Mouse (Mus musculus) 416B (cell line): ENCODE measurements around the gene C130050O18Rik.

ENCODE experiments used
- DNase-seq: peaks from one replicate; pipeline ENCODE4 v3.0.0; 2011; ENCODE audit warnings: low read depth

Gene C130050O18Rik

GRCm38 (mm10) chr5:139425198-139425597 lies 20.1 kb downstream of the C130050O18Rik start:
- no peak for DNase-seq

- no peak for DNase-seq
Measured at GRCm38 (mm10) chr5:139427001-139427400, 21.9 kb downstream of the C130050O18Rik start.

DNA sequence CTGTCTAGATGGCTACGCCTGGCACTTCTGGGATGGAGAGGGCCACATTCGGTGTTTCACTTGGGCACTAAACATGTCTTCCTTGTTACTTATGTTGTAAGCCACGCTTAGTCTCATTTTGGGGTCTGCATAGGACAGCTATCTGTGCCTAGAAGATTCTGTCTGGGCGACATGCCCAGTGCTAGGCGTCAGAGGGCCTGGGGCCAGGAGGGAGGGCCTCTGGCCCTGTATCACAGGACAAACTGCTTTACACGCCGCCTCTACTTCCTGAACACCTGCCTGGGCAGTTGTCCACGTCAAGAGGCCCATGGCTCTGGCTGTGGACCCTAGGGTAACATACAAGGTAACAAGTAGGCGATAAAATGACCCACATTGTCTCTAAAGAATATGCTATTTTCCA lies 22.9 kb downstream of the C130050O18Rik start:
- no peak for DNase-seq

DNA sequence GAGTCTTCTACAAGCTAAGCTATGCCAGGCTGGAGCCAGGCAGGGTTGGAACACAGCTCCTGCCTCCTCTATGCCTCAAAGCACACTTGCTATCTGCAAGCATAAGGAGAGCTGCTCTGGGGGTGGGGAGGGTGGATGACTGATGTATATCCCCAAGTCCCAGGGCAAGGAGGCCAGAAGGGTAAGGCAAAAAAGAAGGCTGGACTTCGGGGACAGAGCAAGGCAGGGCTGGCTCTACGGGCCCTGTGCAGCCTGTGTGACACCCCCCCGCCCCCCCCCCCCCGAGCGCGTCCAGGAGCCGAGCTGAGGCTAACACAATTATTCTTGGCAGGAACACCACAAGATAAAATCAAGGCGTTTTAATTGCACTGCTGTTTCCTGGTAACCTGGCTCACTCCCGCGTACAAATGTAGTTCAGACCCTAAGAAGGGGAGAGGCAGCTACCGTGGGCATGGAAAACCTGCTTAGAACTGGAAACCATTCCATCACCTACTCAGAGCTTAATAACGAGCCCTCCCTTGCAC lies 24.8 kb downstream of the C130050O18Rik start:
- DNase-seq = peak; percentile 31

- no peak for DNase-seq
Measured at GRCm38 (mm10) chr5:139432333-139432732, 27.3 kb downstream of the C130050O18Rik start.

DNA sequence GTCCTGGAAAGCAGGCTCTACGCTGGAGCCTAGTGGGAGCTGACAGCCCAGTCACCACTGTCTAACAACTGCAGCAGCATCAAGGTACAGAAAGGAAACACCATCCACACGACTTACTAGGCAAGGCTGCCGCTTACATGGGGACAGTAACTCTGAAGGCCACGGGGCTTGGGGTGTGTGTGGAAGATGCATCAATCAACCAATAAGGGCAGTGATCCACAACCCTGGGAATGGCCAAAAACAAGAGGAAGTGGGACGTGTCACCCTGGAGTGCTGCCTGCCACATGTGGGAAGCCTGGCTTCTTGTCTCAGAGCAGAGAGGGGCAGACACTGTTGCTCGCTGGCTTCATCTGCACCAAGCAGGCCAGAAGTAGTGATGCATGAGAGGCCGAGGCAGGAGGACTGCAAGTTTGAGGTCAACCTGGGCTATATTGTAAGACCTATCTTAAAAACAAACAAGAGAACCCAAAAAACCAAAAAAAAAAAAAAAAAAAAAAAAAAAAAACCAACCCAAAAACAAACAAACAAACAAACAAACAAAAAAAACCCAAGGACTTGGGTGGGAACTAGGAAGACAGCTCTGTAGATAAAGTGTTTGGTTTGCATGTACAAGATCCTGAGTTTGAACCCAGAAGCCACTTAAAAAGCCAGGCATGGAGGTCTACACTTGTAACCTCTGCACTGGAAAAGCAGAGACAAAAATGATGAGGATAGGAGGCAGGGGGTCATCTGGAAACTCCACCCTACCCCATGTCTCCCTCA lies 27.8 kb downstream of the C130050O18Rik start:
- no peak for DNase-seq

- no peak for DNase-seq
Measured at GRCm38 (mm10) chr5:139433842-139434568, 28.9 kb downstream of the C130050O18Rik start.

DNA sequence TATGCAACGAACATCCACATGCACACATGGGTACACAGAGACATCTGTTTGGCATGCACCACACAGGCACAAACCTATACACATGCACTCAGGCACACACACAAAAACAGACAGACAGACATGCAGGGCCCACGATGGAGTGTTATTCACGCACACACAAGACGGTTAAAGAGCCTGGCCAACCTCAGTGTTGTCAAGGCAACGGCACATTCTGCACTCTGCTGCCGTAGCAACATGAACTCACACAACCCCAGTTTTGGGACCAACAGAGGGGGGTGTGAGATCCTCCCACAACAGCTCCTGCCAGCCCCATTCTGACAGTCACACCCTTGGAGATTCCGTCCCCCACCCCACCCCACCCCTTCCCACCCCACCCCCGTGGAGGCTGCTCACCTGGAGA lies 29.9 kb downstream of the C130050O18Rik start:
- no peak for DNase-seq

DNA sequence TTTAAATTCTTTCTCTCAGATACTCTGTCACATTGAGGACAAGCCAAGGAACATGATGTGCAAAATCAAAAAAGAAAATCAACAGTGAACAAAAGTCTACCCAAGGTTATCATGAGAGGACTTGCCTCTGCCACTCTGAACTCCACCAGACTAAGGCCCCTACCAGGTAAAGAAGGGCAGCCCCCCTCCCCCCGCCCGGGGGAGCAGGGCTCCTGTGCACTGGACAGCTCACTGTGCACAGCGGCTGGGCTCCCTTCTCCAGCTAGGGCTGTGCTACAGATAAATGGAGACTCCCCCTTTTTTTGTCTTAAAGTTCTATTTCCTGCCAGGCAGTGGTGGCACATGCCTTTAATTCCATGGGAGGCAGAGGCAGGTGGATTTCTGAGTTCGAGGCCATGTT lies 32.7 kb downstream of the C130050O18Rik start:
- DNase-seq = no peak

GRCm38 (mm10) chr5:139438440-139438839 lies 33.4 kb downstream of the C130050O18Rik start:
- DNase-seq = no peak

DNA sequence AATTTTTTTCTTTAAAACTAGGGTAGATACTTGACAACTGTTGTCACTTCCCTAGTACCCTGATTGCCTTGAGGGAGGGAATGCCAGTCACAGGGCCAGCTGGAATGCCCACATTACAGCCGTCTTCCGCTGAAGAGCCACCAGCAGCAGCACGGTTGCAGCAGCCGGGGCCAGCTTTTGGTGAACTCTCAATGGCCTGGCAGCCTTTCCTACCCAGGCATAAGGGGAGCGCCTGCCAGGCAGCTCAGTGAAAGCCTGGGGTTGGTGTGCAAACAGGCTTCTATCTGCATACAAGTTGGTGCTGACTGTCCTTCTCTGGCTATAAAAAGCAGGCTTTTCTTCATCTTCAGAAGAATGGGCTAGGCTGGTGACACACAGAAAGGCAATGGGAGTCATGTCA lies 35.4 kb downstream of the C130050O18Rik start:
- no peak for DNase-seq

- DNase-seq = no peak
Measured at GRCm38 (mm10) chr5:139440926-139441725, 36.0 kb downstream of the C130050O18Rik start.

DNA sequence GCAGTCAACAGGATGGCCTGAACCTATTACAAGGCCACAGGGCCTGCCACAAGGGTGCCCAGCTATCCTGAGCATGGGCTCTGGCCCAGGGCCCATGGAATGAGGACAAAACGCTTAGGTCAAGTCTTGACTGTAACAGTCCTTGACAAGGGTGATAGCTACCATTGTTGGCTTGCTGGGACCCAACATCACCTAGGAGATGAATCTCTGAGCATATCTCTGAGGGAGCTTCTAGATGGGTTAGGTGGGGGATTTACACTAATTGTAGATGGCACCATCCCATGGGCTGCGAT lies 36.6 kb downstream of the C130050O18Rik start:
- no peak for DNase-seq

DNA sequence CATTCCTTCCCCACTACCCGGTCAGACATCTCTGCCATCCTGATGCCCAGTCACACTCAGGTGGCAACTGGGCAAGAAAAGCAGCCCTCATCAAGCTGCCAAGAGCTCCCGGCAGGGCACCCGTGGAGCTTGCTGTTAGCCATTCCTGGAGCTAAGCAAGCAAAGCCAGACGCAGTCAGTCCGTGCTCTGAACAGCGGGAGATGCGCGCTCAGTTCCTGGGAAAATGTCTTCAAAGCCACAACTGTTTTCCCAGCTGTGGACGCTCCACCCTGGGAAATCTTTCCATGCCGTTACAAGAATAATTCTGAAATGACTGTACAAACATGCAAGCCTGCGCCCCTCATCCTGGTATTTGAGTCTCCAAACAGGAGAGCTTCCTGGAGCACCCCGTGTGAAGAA lies 37.3 kb downstream of the C130050O18Rik start:
- DNase-seq = no peak

DNA sequence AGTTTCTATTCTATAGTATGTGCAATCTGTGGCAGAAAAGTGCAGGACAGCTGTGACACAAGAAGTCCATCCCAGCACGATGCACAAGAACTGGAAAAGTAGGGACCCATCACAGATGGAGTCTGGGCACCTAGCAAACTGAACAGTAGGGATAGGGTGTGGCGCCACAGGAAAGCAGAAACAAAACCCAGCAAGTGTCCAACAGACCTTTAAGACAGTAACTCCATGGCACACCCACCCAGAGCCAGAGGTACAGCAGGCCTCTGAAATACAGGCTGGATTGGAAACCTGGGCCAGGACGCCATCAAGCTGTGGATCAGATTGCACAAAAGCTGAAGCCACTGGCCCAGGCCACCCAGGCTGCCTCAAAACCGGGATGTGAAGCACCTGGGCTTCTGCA lies 37.9 kb downstream of the C130050O18Rik start:
- DNase-seq = no peak

- DNase-seq = no peak
Measured at GRCm38 (mm10) chr5:139445258-139445657, 40.2 kb downstream of the C130050O18Rik start.

GRCm38 (mm10) chr5:139448025-139448424 lies 42.9 kb downstream of the C130050O18Rik start:
- no peak for DNase-seq

- peak; percentile 96 for DNase-seq
Measured at GRCm38 (mm10) chr5:139449161-139449791, 44.2 kb downstream of the C130050O18Rik start.

DNA sequence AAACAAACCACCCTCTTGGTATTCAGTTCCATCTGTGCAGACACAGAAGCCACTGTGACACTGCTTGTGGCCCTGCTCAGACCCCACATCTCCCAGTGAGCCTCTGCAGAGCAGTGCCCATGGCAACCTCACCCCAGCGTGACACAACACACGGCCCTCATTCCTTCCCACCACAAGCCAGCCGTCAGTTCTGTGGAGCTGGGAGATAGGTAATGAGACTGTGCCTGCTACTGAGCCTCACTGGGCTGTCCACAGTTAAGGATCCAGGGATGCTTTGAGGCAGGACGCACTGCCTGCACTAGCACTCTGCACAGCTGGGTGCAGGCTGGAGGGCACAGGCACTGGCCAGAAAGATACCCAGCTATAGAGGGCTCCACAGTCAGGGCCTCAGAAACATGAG lies 44.8 kb downstream of the C130050O18Rik start:
- DNase-seq = peak; percentile 43

DNA sequence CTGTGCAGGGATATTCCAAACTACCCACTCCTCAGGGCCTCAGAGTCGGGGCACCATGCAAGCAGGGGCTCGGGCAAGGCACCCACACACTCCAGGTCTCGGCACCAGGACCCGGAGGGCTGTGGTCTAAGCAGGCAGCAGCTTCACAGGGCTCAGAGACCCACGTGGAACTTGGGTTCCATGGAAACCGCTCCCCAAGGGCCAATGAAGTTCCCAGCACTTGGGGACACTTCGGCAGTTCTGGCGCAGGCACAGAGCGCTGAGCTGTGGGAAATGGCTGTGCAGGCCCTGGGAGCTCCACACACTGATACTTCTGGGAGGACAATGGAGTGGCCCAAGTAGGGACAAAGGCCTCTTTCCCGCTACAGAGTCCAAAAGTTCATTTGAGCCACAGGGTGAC lies 48.0 kb downstream of the C130050O18Rik start:
- DNase-seq = no peak

GRCm38 (mm10) chr5:139455166-139455565 lies 50.1 kb downstream of the C130050O18Rik start:
- DNase-seq = no peak

DNA sequence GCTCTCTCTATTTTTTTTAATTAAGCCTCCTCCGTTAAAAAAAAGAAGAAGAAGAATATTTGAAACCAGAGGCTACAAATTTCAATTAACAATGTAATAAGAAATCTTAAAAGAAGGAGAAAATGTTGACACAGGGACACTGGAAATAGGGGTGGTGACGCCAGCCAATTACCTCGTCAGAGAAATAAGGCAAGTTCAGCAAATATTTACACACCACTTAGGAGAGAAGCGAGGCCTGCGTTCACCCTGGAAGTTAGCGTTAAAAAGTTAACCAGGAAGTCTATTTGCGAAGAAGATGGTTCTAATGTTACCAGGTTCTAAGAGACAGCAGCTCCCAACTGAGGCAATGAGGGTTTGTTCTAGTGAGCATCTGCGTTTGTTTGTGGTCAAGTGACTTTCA lies 52.2 kb downstream of the C130050O18Rik start:
- no peak for DNase-seq
